Mouse (Mus musculus) olfactory bulb, adult 2 months (tissue): ENCODE results near the gene Ryk. TPM values are rescaled to one million over a fixed set of nuclear protein-coding genes. Genes with fewer than 3 reads are reported as not detected.

Source experiments
- H3K27ac ChIP-seq: fragments of 200-500 bp; 2 replicates; pipeline ENCODE4 v1.5.1; 2012; ENCODE audit warnings: low read depth, low read length; ENCODE audit not compliant: insufficient read depth
- H3K4me1 ChIP-seq: fragments of 200-500 bp; 2 replicates; pipeline ENCODE4 v1.6.1; 2012; ENCODE audit warnings: low read length; ENCODE audit not compliant: control insufficient read depth, insufficient read depth
- H3K4me3 ChIP-seq: fragments of 200-500 bp; 2 replicates; pipeline ENCODE4 v1.5.1; 2012; ENCODE audit warnings: mild to moderate bottlenecking, low read depth, low read length, moderate library complexity; ENCODE audit not compliant: insufficient read depth
- CTCF ChIP-seq: fragments of 200-500 bp; IDR thresholded peaks from 2 replicates; pipeline ENCODE4 v1.5.1; 2012; ENCODE audit warnings: low read depth, mild to moderate bottlenecking, low read length, moderate library complexity; ENCODE audit not compliant: insufficient read depth
- POLR2A ChIP-seq: fragments of 200-500 bp; IDR thresholded peaks from 2 replicates; pipeline ENCODE4 v1.6.1; 2012; ENCODE audit warnings: mild to moderate bottlenecking, low read depth, low read length, moderate library complexity; ENCODE audit not compliant: insufficient read depth
- WGBS: fragments of 180-500 bp; shearing (Covaris S2); methylation state at CpG from one replicate; pipeline ENCODE4 v1.1.7; 2018; 5-methylcytosine and 5-hydroxymethylcytosine counted together
- polyA plus RNA-seq: library from polyadenylated mRNA; stranded (reverse); fragments of >200 nt; gene quantifications from 2 replicates; pipeline ENCODE4 v1.2.4, GENCODE M21; 2012; ENCODE audit warnings: low replicate concordance; ENCODE audit not compliant: missing spikeins, insufficient read depth, insufficient read length

The Ryk gene
- polyA plus RNA-seq, 1 experiment = not detected

DNA sequence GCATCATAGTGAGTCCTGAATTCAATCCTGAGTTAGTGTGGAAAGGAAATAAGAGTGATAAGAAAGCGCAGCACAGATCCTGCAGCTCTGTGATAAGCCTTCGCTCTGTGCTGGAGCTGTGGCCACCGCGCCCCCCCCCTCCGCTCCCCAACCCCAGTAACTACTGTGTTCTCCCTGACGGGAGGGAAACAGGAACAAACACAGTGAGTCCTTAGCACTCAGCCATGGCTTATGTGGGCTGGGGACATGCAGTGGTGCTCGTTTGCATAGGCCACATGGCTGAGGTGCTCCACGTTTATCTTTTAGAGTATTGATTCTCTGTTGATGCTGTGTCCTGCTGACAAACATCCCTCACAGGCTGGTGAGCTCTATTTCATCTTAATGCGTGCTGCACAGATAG lies 55.4 kb downstream of the Ryk start:
- no peaks in the 10 kb centered on the region for H3K4me1 ChIP-seq
- no peak overlapping the region for H3K27ac ChIP-seq
- no peak overlapping the region for H3K4me3 ChIP-seq
- 75% methylated on average over 9 of the region's 9 CpGs for WGBS
- no peak for TF ChIP-seq POLR2A
- no peak for TF ChIP-seq CTCF

GRCm38 (mm10) chr9:102892480-102893355 lies 58.0 kb downstream of the Ryk start:
- H3K4me3 ChIP-seq = no peak overlapping the region
- 83% methylated on average over 7 of the region's 7 CpGs for WGBS

DNA sequence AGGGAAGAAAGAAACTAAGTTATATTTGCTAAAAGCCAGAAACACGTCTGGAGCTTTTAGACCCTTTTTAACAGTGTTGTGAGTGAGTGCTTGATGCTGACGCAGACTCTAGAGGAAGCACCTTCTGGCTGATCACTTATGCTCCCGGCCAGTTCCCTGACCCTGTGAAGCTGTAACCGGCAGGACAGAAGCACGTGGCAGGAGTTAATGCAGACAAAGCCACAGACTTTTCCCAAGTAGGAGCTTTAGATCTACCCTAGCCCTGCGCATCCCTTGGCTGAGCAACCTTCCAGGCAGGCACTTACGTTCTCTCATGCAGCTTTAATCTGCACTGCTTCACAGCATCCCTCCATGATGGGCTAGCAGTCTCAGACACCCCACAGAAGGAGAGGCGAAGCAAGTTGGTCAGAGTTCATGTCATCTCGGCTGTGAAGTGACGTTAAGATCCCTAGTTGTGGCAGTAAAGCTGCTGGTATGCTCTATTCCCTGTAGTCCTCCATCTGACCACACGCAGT lies 58.7 kb downstream of the Ryk start:
- H3K27ac ChIP-seq = no peak overlapping the region
- WGBS = 92% methylated on average over 11 of the region's 11 CpGs
- TF ChIP-seq POLR2A (no peak), CTCF (no peak)
- H3K4me1 ChIP-seq = no peaks in the 10 kb centered on the region
- H3K4me3 ChIP-seq = no peak overlapping the region

More at GRCm38 (mm10) chr9:102892480-102893355, 58.0 kb downstream of the Ryk start:
- TF ChIP-seq POLR2A (no peak), CTCF (no peak)
- no peaks in the 10 kb centered on the region for H3K4me1 ChIP-seq
- no peak overlapping the region for H3K27ac ChIP-seq

- WGBS = 86% methylated on average over 6 of the region's 6 CpGs
- Histone ChIP-seq H3K27ac (no peak overlapping the region; the same call in 1 of the 2 replicates), H3K4me1 (0 out of 2 replicates have a peak, but pooled peaks cover 2% of the 10 kb centered on the region), H3K4me3 (no peak overlapping the region)
- TF ChIP-seq CTCF (no peak), POLR2A (no peak)
Observed at GRCm38 (mm10) chr9:102899916-102900315, 65.2 kb downstream of the Ryk start.

DNA sequence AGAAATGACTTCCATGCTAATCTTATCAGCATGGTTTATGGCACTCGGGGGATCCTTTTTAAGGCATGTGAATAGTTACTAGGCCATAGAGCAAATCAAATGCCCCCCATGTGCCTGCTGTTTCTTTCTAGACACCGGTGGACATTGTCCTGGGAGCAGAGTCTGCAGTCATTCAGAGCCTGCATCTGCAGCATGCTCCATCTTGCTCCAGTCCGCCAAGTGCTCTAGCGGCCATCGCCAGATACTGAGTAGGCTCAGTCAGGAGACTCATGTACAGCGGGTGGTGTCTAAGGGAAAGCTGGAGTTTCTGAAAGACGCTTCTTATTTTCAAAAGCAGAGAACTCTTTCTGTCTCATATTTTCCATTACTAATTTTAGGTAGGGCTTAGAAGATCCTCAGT lies 67.6 kb downstream of the Ryk start:
- H3K4me1 ChIP-seq = 0 out of 2 replicates have a peak, but pooled peaks cover 2% of the 10 kb centered on the region
- no peak for TF ChIP-seq POLR2A
- no peak for TF ChIP-seq CTCF
- 84% methylated on average over 7 of the region's 7 CpGs for WGBS
- no peak overlapping the region for H3K4me3 ChIP-seq
- H3K27ac ChIP-seq = no peak overlapping the region

- Histone ChIP-seq H3K27ac (no peak overlapping the region), H3K4me1 (0 out of 2 replicates have a peak, but pooled peaks cover 2% of the 10 kb centered on the region), H3K4me3 (no peak overlapping the region)
- TF ChIP-seq CTCF (no peak), POLR2A (no peak)
- 90% methylated on average over 6 of the region's 6 CpGs for WGBS
Observed at GRCm38 (mm10) chr9:102904952-102905351, 70.2 kb downstream of the Ryk start.

DNA sequence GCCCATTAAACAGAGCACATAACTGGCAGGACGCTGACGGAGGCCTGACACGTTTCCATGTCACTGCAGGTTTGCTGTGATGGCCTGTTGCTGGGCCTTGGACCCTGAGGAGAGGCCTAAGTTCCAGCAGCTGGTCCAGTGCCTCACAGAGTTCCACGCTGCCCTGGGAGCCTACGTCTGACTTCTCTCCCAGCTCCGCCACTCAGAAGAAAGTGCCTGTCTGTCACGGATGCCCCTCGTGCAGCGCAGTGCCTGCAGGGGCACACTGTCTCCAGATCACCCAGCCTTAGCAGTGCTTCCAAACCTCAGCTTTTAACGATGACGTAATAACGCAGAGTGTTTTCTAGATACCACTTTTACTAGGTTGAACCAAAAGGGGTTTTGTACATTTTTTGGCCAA lies 72.1 kb downstream of the Ryk start:
- WGBS = 87% methylated on average over 12 of the region's 12 CpGs
- H3K27ac ChIP-seq = no peak overlapping the region
- H3K4me1 ChIP-seq = 0 out of 2 replicates have a peak, but pooled peaks cover 2% of the 10 kb centered on the region
- H3K4me3 ChIP-seq = no peak overlapping the region
- no peak for TF ChIP-seq CTCF
- no peak for TF ChIP-seq POLR2A

DNA sequence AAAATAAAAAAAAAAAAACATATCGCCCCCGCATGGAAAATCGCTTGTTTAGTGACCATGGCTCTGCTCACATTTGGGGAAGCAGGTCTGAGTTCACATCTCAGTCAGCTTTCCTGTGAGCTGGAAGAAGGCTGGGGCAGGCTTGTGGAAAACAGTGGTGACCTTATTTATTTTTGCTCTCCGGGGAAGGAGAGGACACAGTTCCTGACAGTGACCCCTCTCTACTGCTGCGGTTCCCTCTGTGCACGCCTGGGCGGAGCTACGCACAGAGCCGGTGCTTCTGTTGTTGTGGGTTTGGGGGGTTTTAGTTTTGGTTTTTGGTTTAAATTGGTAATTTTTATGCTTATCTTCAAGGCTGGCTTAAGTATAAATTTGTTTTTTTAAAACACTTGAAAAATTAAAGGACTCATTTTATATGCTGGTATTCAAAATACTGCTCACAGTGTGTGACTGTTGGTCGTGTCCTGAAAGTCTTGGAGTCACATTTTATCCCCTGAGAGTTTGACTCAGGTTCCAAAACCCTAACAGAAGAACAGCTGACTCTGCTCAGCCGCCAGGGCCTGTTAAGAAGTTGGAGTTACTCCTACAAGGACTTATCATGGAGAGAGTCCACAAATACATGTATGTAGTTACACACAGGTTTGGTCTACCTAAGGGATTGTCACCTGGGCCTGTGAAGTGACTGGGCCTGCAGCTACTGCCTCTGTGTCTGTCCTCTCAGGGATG lies 73.0 kb downstream of the Ryk start:
- Histone ChIP-seq H3K4me1 (no peaks in the 10 kb centered on the region), H3K27ac (no peak overlapping the region), H3K4me3 (no peak overlapping the region)
- TF ChIP-seq POLR2A = no peak
- no peak for TF ChIP-seq CTCF
- 90% methylated on average over 11 of the region's 11 CpGs for WGBS

- H3K4me3 ChIP-seq = no peak overlapping the region
- TF ChIP-seq POLR2A = no peak
- no peak for TF ChIP-seq CTCF
- H3K4me1 ChIP-seq = no peaks in the 10 kb centered on the region
- WGBS = 98% methylated on average over 3 of the region's 3 CpGs
- H3K27ac ChIP-seq = no peak overlapping the region
Observed at GRCm38 (mm10) chr9:102911526-102911925, 76.8 kb downstream of the Ryk start.
